ENCODE assay signal across 8 mouse cellular contexts in the genomic region with DNA sequence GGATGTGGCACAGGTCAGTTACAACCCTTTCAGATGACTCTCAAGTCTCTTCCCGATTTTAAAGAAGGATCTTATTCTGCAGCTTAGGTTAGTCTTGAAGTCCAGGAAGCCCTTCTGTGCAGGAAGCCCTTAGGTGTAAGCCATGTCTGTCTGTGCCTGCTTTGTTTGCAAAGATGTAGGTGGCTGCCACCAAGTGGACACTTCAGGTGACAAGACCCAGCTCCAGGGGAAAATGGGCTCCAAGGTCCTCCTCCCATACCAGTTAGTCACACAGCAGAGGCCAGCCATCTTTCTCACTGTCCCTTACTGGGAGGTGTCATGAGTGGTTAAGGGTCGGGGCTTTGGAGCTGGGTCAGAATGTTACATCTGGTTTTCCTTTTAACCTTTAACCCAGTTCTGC. TPM values are rescaled to one million over a fixed set of nuclear protein-coding genes. Genes with fewer than 3 reads are reported as not detected.
DNase-seq lines count a peak whose midpoint lies in the region; ATAC-seq and TF ChIP-seq lines count a peak whose summit lies in the region.

No protein-coding gene starts in this region.

- peaks cover 7% of the 10 kb centered on the region; the same call in 1 of the 2 replicates for H3K4me1 ChIP-seq in heart, postnatal 0 days (ENCODE audit: control insufficient read depth, insufficient read depth)
- H3K4me1 ChIP-seq in heart, embryonic 11.5 days (ENCODE audit: control insufficient read depth, insufficient read depth, low read length): no peaks in the 10 kb centered on the region
- H3K4me1 ChIP-seq in liver, embryonic 11.5 days (replicated peaks; ENCODE audit: control insufficient read depth, insufficient read depth, low read length): peaks cover 12% of the 10 kb centered on the region

- 36% methylated on average over 2 of the region's 2 CpGs for whole genome bisulfite sequencing in heart, postnatal 0 days
- WGBS in heart, embryonic 11.5 days (ENCODE audit: insufficient replicate concordance): 57% methylated on average over 2 of the region's 2 CpGs
- 56% methylated on average over 2 of the region's 2 CpGs for WGBS in liver, embryonic 11.5 days

- peak; percentile 61 for TF ChIP-seq CTCF in heart, postnatal 0 days (IDR thresholded peaks at IDR 0.05; ENCODE audit: low read depth)

- H3K27ac ChIP-seq in heart, postnatal 0 days (ENCODE audit: low read depth): no peak overlapping the region
- H3K27ac ChIP-seq in heart, embryonic 11.5 days (ENCODE audit: low read depth, low read length): no peak overlapping the region
- H3K27ac ChIP-seq in liver, embryonic 11.5 days (ENCODE audit: low read depth, low read length): no peak overlapping the region

- no peak overlapping the region for H3K4me3 ChIP-seq in heart, postnatal 0 days (ENCODE audit: low read depth, low read length)
- H3K4me3 ChIP-seq in heart, embryonic 11.5 days (ENCODE audit: low read depth, low read length): no peak overlapping the region
- H3K4me3 ChIP-seq in liver, embryonic 11.5 days (ENCODE audit: low read depth, low read length): no peak overlapping the region

- H3K9me3 ChIP-seq in heart, postnatal 0 days (replicated peaks; ENCODE audit: control insufficient read depth, low read length): no peaks in the 10 kb centered on the region
- H3K9me3 ChIP-seq in heart, embryonic 11.5 days (replicated peaks; ENCODE audit: control insufficient read depth, low read length): no peaks in the 10 kb centered on the region
- H3K9me3 ChIP-seq in liver, embryonic 11.5 days (ENCODE audit: control insufficient read depth, low read length): no peaks in the 10 kb centered on the region

- TF ChIP-seq EP300 in heart, postnatal 0 days (IDR thresholded peaks at IDR 0.05; ENCODE audit: low read depth): no peak

- no peak overlapping the region for H3K9ac ChIP-seq in heart, postnatal 0 days (replicated peaks; ENCODE audit: low read depth, low read length)
- no peak overlapping the region for H3K9ac ChIP-seq in heart, embryonic 11.5 days (ENCODE audit: low read depth, low read length)
- no peak overlapping the region for H3K9ac ChIP-seq in liver, embryonic 11.5 days (ENCODE audit: low read depth, low read length)

- intact Hi-C loops in gastrocnemius, postnatal 36 days (cut with DNase I): loop anchor here (5.0 kb wide), 2 partner anchors 94 to 164 kb away; no protein-coding TSS in a partner anchor

- no peak for ATAC-seq in heart, postnatal 0 days (ENCODE audit: insufficient read depth, low read depth)
- no peak for ATAC-seq in heart, embryonic 11.5 days (replicated peaks; ENCODE audit: insufficient number of reproducible peaks, low FRiP score, low TSS enrichment)
- ATAC-seq in liver, embryonic 11.5 days (replicated peaks; ENCODE audit: low FRiP score): peak; percentile 33

- no peak overlapping the region for H3K4me2 ChIP-seq in heart, postnatal 0 days (ENCODE audit: low read depth, low read length)
- H3K4me2 ChIP-seq in heart, embryonic 11.5 days: no peak overlapping the region
- no peak overlapping the region for H3K4me2 ChIP-seq in liver, embryonic 11.5 days

- no peaks in the 10 kb centered on the region for H3K27me3 ChIP-seq in heart, postnatal 0 days (ENCODE audit: control insufficient read depth, insufficient read depth, low read length)
- no peaks in the 10 kb centered on the region for H3K27me3 ChIP-seq in heart, embryonic 11.5 days (ENCODE audit: control insufficient read depth, insufficient read depth, low read length)
- H3K27me3 ChIP-seq in liver, embryonic 11.5 days (replicated peaks; ENCODE audit: control insufficient read depth, insufficient read depth, low read length): no peaks in the 10 kb centered on the region

- DNase-seq in heart, postnatal 0 days (ENCODE audit: low spot score): peak; percentile 48
- DNase-seq in ES-CJ7 (ENCODE audit: low read depth, low spot score): peak; percentile 47
- DNase-seq in cerebellum, postnatal 14 days: peak; percentile 67 to 73
- DNase-seq in liver, embryonic 11.5 days (ENCODE audit: low spot score): no peak
- peak; percentile 66 for DNase-seq in thymus, postnatal 25 days
- no peak for DNase-seq in gastrocnemius, postnatal 36 days
- no peak for DNase-seq in right cerebral cortex, postnatal 4 days

- H3K36me3 ChIP-seq in heart, postnatal 0 days (replicated peaks; ENCODE audit: control insufficient read depth, insufficient read depth, low read length): peaks cover 39% of the 10 kb centered on the region
- peaks cover 35% of the 10 kb centered on the region for H3K36me3 ChIP-seq in heart, embryonic 11.5 days (ENCODE audit: control insufficient read depth, insufficient read depth, low read length)
- H3K36me3 ChIP-seq in liver, embryonic 11.5 days (ENCODE audit: control insufficient read depth, insufficient read depth, low read length): peaks cover 42% of the 10 kb centered on the region

RNA-seq across cellular contexts. Expression of a gene that starts 3.5 kb away (rescaled TPM):
- 2.0 and 17.8 TPM in 2 replicates for total RNA-seq in heart, postnatal 0 days (2014; rRNA removed; ENCODE audit: low replicate concordance)
- polyA plus RNA-seq in heart, postnatal 0 days (2015; fragmentation: Nextera tagmentation; extraction: Ambion mirVana): 9.2 and 9.7 TPM in 2 replicates
- 6.7 and 11.4 TPM in 2 replicates for polyA plus RNA-seq in heart, embryonic 11.5 days (2014; fragmentation: Nextera tagmentation; extraction: Ambion mirVana)
- 10.1 and 10.9 TPM in 2 replicates for polyA plus RNA-seq in liver, embryonic 11.5 days (2014; fragmentation: Nextera tagmentation; extraction: Ambion mirVana)
- total RNA-seq in gastrocnemius, postnatal 36 days (2021): 1 to 10 TPM in 1 of 2 experiments, under 1 TPM in 1; 0.84 to 1.3 TPM

RNA-seq across cellular contexts. Expression of a gene that starts 12.9 kb away (rescaled TPM):
- 61.1 and 82.4 TPM in 2 replicates for total RNA-seq in heart, postnatal 0 days (2014; rRNA removed; ENCODE audit: low replicate concordance)
- 62.1 and 65.7 TPM in 2 replicates for polyA plus RNA-seq in heart, postnatal 0 days (2015; fragmentation: Nextera tagmentation; extraction: Ambion mirVana)
- polyA plus RNA-seq in heart, embryonic 11.5 days (2014; fragmentation: Nextera tagmentation; extraction: Ambion mirVana): 117 and 140 TPM in 2 replicates
- 468 and 489 TPM in 2 replicates for polyA plus RNA-seq in liver, embryonic 11.5 days (2014; fragmentation: Nextera tagmentation; extraction: Ambion mirVana)
- 10 to 100 TPM; 24.5 to 26.3 TPM for total RNA-seq in gastrocnemius, postnatal 36 days (2021)

RNA-seq across cellular contexts. Expression of a gene that starts 18.1 kb away (rescaled TPM):
- total RNA-seq in heart, postnatal 0 days (2014; rRNA removed; ENCODE audit: low replicate concordance): 14.0 and 21.9 TPM in 2 replicates
- 29.1 and 31.4 TPM in 2 replicates for polyA plus RNA-seq in heart, postnatal 0 days (2015; fragmentation: Nextera tagmentation; extraction: Ambion mirVana)
- polyA plus RNA-seq in heart, embryonic 11.5 days (2014; fragmentation: Nextera tagmentation; extraction: Ambion mirVana): 59.4 and 64.1 TPM in 2 replicates
- polyA plus RNA-seq in liver, embryonic 11.5 days (2014; fragmentation: Nextera tagmentation; extraction: Ambion mirVana): 102 and 106 TPM in 2 replicates
- 10 to 100 TPM; 14.8 to 15.0 TPM for total RNA-seq in gastrocnemius, postnatal 36 days (2021)

RNA-seq across cellular contexts. Expression of a gene that starts 18.4 kb away (rescaled TPM):
- total RNA-seq in heart, postnatal 0 days (2014; rRNA removed; ENCODE audit: low replicate concordance): not detected in 2 replicates
- 0.16 and 0.25 TPM in 2 replicates for polyA plus RNA-seq in heart, postnatal 0 days (2015; fragmentation: Nextera tagmentation; extraction: Ambion mirVana)
- polyA plus RNA-seq in heart, embryonic 11.5 days (2014; fragmentation: Nextera tagmentation; extraction: Ambion mirVana): 0.34 and 0.87 TPM in 2 replicates
- 0.36 and 0.49 TPM in 2 replicates for polyA plus RNA-seq in liver, embryonic 11.5 days (2014; fragmentation: Nextera tagmentation; extraction: Ambion mirVana)
- not detected for total RNA-seq in gastrocnemius, postnatal 36 days (2021)

RNA-seq across cellular contexts. Expression of a gene that starts 26.9 kb away (rescaled TPM):
- total RNA-seq in heart, postnatal 0 days (2014; rRNA removed; ENCODE audit: low replicate concordance): 0.27 TPM in 1 of 2 replicates, not detected in the other
- 0.15 and 0.19 TPM in 2 replicates for polyA plus RNA-seq in heart, postnatal 0 days (2015; fragmentation: Nextera tagmentation; extraction: Ambion mirVana)
- 0.52 and 0.83 TPM in 2 replicates for polyA plus RNA-seq in heart, embryonic 11.5 days (2014; fragmentation: Nextera tagmentation; extraction: Ambion mirVana)
- 0.48 and 0.99 TPM in 2 replicates for polyA plus RNA-seq in liver, embryonic 11.5 days (2014; fragmentation: Nextera tagmentation; extraction: Ambion mirVana)
- under 1 TPM in 1 of 2 experiments, not detected in 1; 0.10 TPM for total RNA-seq in gastrocnemius, postnatal 36 days (2021)

Comparison
In these comparisons a context has a peak if more than half of its experiments do, and no peak if none do; other contexts are left out.
1. DNase-seq: peak in heart, postnatal 0 days (single experiment), ES-CJ7 (single experiment), cerebellum, postnatal 14 days (2 of 2) and thymus, postnatal 25 days (single experiment); none in liver, embryonic 11.5 days (single experiment), gastrocnemius, postnatal 36 days (0 of 2) and right cerebral cortex, postnatal 4 days (single experiment).